Mouse (Mus musculus) left cerebral cortex, postnatal 14 days (tissue): ENCODE data around the gene Kirrel3. TPM values are rescaled to one million over a fixed set of nuclear protein-coding genes. Genes with fewer than 3 reads are reported as not detected.
A peak's percentile ranks its signal among the peaks of the same experiment; 100 is the strongest.

Experiments used
- DNase-seq, 2 experiments: peaks; one replicate each; pipeline ENCODE4 v3.0.0; 2021 to 2022; ENCODE audit warnings: low spot score in 2 of 2, mixed read lengths in 1 of 2
- intact Hi-C: fragments of 180-260 bp; cut with DNase I; formaldehyde crosslinking; loops from one replicate; pipeline ENCODE4 v1.15.1; 2025
- total RNA-seq, 2 experiments: library from RNA; stranded (reverse); gene quantifications; 2 replicates each; pipeline ENCODE4 v1.2.3; 2021

The Kirrel3 gene
- total RNA-seq, 2 experiments from 2014 or later = 72.5 to 75.9 TPM

DNA sequence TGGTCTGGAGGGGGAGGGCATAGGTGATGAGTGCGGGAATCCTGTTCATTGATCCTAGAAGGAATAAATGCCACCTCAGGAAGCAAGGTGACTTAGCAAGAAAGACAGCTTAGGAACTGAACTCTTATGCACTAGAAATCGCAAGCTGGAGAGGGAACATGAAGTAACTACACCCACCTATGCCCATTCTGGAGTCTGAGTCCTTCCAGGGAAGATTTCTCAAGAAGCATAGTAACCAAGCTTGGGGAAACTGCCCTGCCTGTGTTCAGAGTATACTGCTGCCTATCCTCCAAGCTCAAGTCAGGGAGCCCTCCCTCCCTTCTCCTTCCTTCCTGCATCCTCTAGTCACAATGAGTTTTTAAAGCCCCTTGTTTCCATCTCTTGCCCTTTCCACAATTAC, 283.3 kb downstream of the Kirrel3 start:
- peak in 1 of 2 experiments; percentile 27 for DNase-seq
- intact Hi-C loops = loop anchor here (10.0 kb wide), 1 partner anchor 246 kb away; no protein-coding TSS in a partner anchor

GRCm38 (mm10) chr9:34770951-34771350, 285.3 kb downstream of the Kirrel3 start:
- DNase-seq = no peak
- intact Hi-C loops = no loop called here

GRCm38 (mm10) chr9:34771401-34771800, 285.7 kb downstream of the Kirrel3 start:
- no peak for DNase-seq
- intact Hi-C loops = no loop called here

DNA sequence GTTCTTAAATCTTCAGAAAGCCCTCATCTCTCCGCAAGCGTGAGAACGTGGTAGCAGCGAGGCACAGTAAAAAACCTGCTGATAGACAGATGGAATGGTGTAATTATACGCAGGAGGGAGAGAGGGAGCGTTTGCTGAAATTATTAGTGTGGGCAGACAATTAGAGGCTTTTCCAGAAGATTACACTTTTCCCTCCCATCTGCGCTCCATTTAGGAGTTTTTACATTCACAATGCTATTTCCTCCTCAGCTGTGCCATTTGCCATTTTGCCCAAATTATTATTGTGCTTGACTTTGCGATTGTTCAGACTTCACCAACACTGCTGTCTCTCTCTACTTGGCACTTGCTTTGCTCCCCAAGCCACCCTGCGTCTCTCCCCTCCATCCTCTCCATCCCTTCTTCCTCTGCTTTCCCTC, 286.3 kb downstream of the Kirrel3 start:
- DNase-seq = peak; percentile 14 to 36
- intact Hi-C loops = no loop called here

- intact Hi-C loops = no loop called here
- no peak for DNase-seq
These were observed 295.7 kb downstream of the Kirrel3 start for GRCm38 (mm10) chr9:34781356-34781755.

- no peak for DNase-seq
- intact Hi-C loops = no loop called here
These were observed 302.2 kb downstream of the Kirrel3 start for GRCm38 (mm10) chr9:34787915-34788314.

DNA sequence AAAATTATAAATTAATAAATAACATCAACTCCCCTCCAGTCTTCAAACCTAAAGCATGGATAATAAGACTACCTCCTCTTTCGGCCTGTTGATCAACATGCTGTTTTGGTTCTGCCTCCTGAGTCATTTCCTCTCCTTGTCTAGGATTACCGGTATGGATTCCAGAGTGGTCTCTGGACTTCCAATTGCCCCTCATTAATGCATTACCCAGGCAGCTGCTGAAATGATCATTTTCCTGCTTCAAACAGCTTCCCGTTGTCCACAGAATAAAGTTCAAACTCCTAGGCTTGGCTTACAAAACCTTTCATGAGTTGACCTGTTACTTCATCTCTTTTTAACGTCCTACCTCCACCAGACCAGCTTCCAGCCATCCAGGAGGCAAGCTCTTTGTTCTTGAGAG, 309.5 kb downstream of the Kirrel3 start:
- intact Hi-C loops = no loop called here
- DNase-seq = no peak

- intact Hi-C loops = no loop called here
These were observed 312.1 kb downstream of the Kirrel3 start for GRCm38 (mm10) chr9:34797688-34798339.

DNA sequence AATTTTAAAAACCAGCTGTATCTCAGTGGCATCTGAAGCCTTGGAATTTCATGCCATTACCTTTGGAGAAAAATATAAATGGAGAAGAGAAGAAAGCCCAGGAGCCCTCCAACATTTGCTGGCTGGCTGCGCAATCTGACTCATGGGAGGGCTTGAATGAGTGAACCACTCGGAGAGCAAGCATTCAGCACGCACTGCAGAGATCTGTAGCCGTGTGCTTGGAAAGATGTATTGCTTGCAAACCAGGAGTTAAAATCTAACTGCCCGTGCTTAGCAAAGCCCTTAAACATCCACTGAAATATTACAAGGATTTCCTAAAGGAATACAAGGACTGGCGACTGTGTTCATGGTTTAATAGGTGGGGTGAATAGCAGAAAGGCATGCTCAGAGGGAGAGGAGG, 316.0 kb downstream of the Kirrel3 start:
- intact Hi-C loops = no loop called here
- DNase-seq = no peak

More at GRCm38 (mm10) chr9:34797688-34798339, 312.1 kb downstream of the Kirrel3 start:
- no peak for DNase-seq

GRCm38 (mm10) chr9:34806854-34807253, 321.2 kb downstream of the Kirrel3 start:
- intact Hi-C loops = no loop called here
- no peak for DNase-seq

DNA sequence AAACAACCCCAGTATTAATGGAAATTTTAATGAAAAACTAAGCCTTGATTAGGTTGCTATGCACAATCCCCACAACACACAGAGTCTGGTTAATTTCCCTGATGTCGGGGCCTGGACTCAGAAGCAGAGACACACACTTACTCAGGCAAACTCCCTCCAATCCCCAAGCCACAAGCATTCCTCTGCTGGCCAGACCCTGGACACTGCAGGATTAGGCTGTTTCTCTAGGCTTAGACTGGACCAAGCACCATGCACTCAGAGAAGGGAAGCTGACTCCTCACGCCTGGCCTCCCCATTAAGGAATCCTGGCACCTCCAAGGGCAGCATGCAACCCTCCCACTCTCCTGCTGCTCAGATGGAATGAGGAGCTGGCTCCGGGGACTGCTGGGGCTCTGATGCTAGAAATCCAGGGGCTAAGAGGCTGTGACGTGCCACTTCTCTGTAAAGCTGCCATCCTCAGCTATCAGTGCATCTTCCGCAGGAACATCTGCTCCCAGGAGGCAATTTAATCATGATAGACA, 324.4 kb downstream of the Kirrel3 start:
- intact Hi-C loops = no loop called here
- DNase-seq = no peak

DNA sequence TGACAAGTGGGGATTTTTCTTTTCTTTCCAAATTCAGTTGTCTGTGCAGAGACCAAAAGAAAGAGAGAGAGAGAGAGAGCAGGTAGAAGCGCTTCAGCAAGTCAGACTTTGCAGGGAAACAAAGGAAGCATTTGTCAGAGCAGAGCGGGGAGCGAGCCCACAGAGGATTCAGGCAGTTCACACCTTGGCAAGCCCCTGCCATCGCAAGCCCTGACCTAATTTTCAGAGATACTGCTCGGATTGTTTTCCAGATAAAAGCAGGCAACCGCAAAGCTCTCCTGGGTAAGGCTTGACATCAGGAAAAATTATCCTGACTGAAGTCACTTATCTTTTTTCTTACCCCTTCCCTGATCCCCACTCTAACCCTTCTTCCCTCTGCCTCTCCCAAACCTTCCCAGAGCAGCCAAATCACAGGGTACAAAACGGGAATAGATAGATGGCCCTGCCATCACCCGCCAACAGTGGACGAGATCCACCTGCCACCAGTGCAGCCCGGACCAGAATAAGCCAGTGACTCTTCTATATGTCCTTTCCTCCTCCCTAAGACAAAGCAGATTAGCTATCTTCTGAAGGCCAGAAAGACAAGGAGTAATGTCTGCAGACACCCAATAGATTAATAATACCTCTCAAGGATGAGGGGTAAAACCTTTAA, 332.8 kb downstream of the Kirrel3 start:
- intact Hi-C loops = no loop called here
- no peak for DNase-seq

GRCm38 (mm10) chr9:34824358-34825088, 338.8 kb downstream of the Kirrel3 start:
- DNase-seq = no peak
- intact Hi-C loops = no loop called here

DNA sequence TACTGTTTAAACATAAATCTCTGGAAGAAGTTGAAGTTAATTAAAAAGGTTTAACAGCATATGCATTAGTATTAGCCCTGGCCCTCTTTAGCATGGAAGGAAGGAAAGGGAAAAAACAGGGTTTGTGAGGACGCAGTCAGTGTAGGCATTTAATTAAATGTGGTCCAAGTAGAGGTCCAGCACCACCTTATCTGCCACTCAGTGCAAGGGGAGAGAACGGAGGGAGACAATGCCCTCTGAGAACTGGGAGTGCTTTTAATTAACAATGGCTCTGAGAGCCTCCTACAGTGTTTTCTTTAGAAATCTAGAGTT, 339.4 kb downstream of the Kirrel3 start:
- no peak for DNase-seq
- intact Hi-C loops = no loop called here

GRCm38 (mm10) chr9:34825402-34826008, 339.8 kb downstream of the Kirrel3 start:
- DNase-seq = no peak
- intact Hi-C loops = no loop called here

DNA sequence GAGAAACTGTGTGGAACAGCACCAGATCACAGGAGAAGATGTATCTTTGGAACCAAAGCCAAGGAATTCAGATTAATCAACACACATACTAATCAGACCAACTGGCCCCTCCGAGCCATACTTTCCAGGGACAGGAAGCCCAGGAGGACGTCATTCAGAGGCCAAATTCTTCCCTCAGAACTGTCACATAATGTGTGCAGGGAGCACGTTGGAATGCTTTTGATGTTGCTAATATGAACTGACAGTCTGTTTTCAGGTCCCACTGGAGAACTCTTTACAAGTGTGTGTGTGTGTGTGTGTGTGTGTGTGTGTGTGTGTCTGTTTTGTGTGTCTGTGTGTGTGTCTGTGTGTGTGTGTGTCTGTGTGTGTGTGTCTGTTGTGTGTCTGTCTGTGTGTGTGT, 345.0 kb downstream of the Kirrel3 start:
- intact Hi-C loops = no loop called here
- DNase-seq = no peak

DNA sequence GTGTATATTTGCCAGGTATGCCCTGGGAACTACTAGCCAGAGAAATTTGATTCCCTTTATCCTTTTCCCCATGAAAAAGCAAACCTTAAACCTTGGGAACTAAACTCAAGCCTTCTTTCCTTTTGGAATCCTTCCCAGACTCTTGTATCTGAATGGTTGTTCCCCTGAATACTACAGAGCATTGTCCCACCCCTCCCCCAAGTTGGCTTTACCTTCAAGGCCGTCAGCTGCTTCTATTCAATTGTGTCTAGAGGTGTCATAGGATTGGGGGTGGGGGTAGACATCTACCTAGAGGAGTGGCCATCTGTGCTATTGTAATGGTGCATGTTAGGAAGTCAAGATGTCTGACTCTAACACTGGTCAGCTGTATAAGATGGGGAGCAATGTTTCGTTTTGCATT, 351.1 kb downstream of the Kirrel3 start:
- no peak for DNase-seq
- intact Hi-C loops = no loop called here

GRCm38 (mm10) chr9:34837700-34838462, 352.2 kb downstream of the Kirrel3 start:
- DNase-seq = no peak
- intact Hi-C loops = no loop called here

GRCm38 (mm10) chr9:34843275-34843965, 357.7 kb downstream of the Kirrel3 start:
- peak; percentile 15 to 23 for DNase-seq
- intact Hi-C loops = no loop called here
